Mouse (Mus musculus): ENCODE results near the gene Itgb2l. TPM values are rescaled to one million over a fixed set of nuclear protein-coding genes. Genes with fewer than 3 reads are reported as not detected.

Itgb2l gene
- polyA plus RNA-seq, 1 experiment from 2014 or later = 0.44 TPM

- no peaks in the 10 kb centered on the region for H3K36me3 ChIP-seq (ENCODE audit: inconsistent target)
- H3K79me2 ChIP-seq (ENCODE audit: inconsistent target) = no peaks in the 10 kb centered on the region
- no peak overlapping the region for H3K4me3 ChIP-seq (ENCODE audit: inconsistent target)
- no peak overlapping the region for H3K27ac ChIP-seq
- WGBS (ENCODE audit: missing documents) = 80% methylated on average over 9 of the region's 9 CpGs
Observed at GRCm38 (mm10) chr16:96396013-96396650, 47.3 kb downstream of the Itgb2l start.

GRCm38 (mm10) chr16:96395516-96395915 is 47.9 kb downstream of the Itgb2l start:
- Histone ChIP-seq H3K36me3 (ENCODE audit: inconsistent target) (no peaks in the 10 kb centered on the region), H3K27ac (no peak overlapping the region), H3K79me2 (ENCODE audit: inconsistent target) (no peaks in the 10 kb centered on the region), H3K4me3 (ENCODE audit: inconsistent target) (no peak overlapping the region)
- 87% methylated on average over 4 of the region's 4 CpGs for WGBS (ENCODE audit: missing documents)

- no peak overlapping the region for H3K4me3 ChIP-seq (ENCODE audit: inconsistent target)
- H3K36me3 ChIP-seq (ENCODE audit: inconsistent target) = no peaks in the 10 kb centered on the region
- H3K79me2 ChIP-seq (ENCODE audit: inconsistent target) = no peaks in the 10 kb centered on the region
- no peak overlapping the region for H3K27ac ChIP-seq
Observed at GRCm38 (mm10) chr16:96391070-96391469, 52.3 kb downstream of the Itgb2l start.

GRCm38 (mm10) chr16:96388481-96388880 is 54.9 kb downstream of the Itgb2l start:
- H3K36me3 ChIP-seq (ENCODE audit: inconsistent target) = no peaks in the 10 kb centered on the region
- no peak overlapping the region for H3K27ac ChIP-seq
- H3K4me3 ChIP-seq (ENCODE audit: inconsistent target) = no peak overlapping the region
- WGBS (ENCODE audit: missing documents) = 70% methylated on average over 5 of the region's 5 CpGs
- no peaks in the 10 kb centered on the region for H3K79me2 ChIP-seq (ENCODE audit: inconsistent target)

- 52% methylated on average over 6 of the region's 6 CpGs for WGBS (ENCODE audit: missing documents)
- Histone ChIP-seq H3K79me2 (ENCODE audit: inconsistent target) (no peaks in the 10 kb centered on the region), H3K36me3 (ENCODE audit: inconsistent target) (no peaks in the 10 kb centered on the region), H3K27ac (no peak overlapping the region), H3K4me3 (ENCODE audit: inconsistent target) (no peak overlapping the region)
Observed at GRCm38 (mm10) chr16:96387685-96388371, 55.6 kb downstream of the Itgb2l start.

GRCm38 (mm10) chr16:96384741-96385140 is 58.7 kb downstream of the Itgb2l start:
- no peaks in the 10 kb centered on the region for H3K79me2 ChIP-seq (ENCODE audit: inconsistent target)
- H3K4me3 ChIP-seq (ENCODE audit: inconsistent target) = no peak overlapping the region
- no peaks in the 10 kb centered on the region for H3K36me3 ChIP-seq (ENCODE audit: inconsistent target)
- no peak overlapping the region for H3K27ac ChIP-seq

GRCm38 (mm10) chr16:96382496-96383181 is 60.8 kb downstream of the Itgb2l start:
- Histone ChIP-seq H3K27ac (no peak overlapping the region), H3K36me3 (ENCODE audit: inconsistent target) (no peaks in the 10 kb centered on the region), H3K79me2 (ENCODE audit: inconsistent target) (no peaks in the 10 kb centered on the region), H3K4me3 (ENCODE audit: inconsistent target) (no peak overlapping the region)
- WGBS (ENCODE audit: missing documents) = 92% methylated on average over 5 of the region's 5 CpGs

- Histone ChIP-seq H3K4me3 (ENCODE audit: inconsistent target) (no peak overlapping the region), H3K27ac (no peak overlapping the region), H3K79me2 (ENCODE audit: inconsistent target) (no peaks in the 10 kb centered on the region), H3K36me3 (ENCODE audit: inconsistent target) (no peaks in the 10 kb centered on the region)
- whole genome bisulfite sequencing (ENCODE audit: missing documents) = 93% methylated on average over 12 of the region's 12 CpGs
Observed at GRCm38 (mm10) chr16:96381435-96381834, 62.0 kb downstream of the Itgb2l start.

- 95% methylated on average over 10 of the region's 10 CpGs for WGBS (ENCODE audit: missing documents)
- H3K79me2 ChIP-seq (ENCODE audit: inconsistent target) = no peaks in the 10 kb centered on the region
- H3K36me3 ChIP-seq (ENCODE audit: inconsistent target) = no peaks in the 10 kb centered on the region
- H3K27ac ChIP-seq = no peak overlapping the region
- no peak overlapping the region for H3K4me3 ChIP-seq (ENCODE audit: inconsistent target)
Observed at GRCm38 (mm10) chr16:96378111-96378510, 65.3 kb downstream of the Itgb2l start.

GRCm38 (mm10) chr16:96376342-96376741 is 67.1 kb downstream of the Itgb2l start:
- 14% methylated on average over 5 of the region's 7 CpGs for WGBS (ENCODE audit: missing documents)
- Histone ChIP-seq H3K79me2 (ENCODE audit: inconsistent target) (no peaks in the 10 kb centered on the region), H3K4me3 (ENCODE audit: inconsistent target) (no peak overlapping the region)

GRCm38 (mm10) chr16:96375538-96375937 is 67.9 kb downstream of the Itgb2l start:
- WGBS (ENCODE audit: missing documents) = 83% methylated on average over 7 of the region's 7 CpGs
- no peaks in the 10 kb centered on the region for H3K79me2 ChIP-seq (ENCODE audit: inconsistent target)
- H3K4me3 ChIP-seq (ENCODE audit: inconsistent target) = no peak overlapping the region
- no peak overlapping the region for H3K27ac ChIP-seq
- no peaks in the 10 kb centered on the region for H3K36me3 ChIP-seq (ENCODE audit: inconsistent target)

More at GRCm38 (mm10) chr16:96376342-96376741, 67.1 kb downstream of the Itgb2l start:
- Histone ChIP-seq H3K36me3 (ENCODE audit: inconsistent target) (no peaks in the 10 kb centered on the region), H3K27ac (no peak overlapping the region)

- H3K27ac ChIP-seq = no peak overlapping the region
- no peak overlapping the region for H3K4me3 ChIP-seq (ENCODE audit: inconsistent target)
- no peaks in the 10 kb centered on the region for H3K79me2 ChIP-seq (ENCODE audit: inconsistent target)
- H3K36me3 ChIP-seq (ENCODE audit: inconsistent target) = no peaks in the 10 kb centered on the region
- WGBS (ENCODE audit: missing documents) = 55% methylated on average over 8 of the region's 8 CpGs
Observed at GRCm38 (mm10) chr16:96372752-96373118, 70.7 kb downstream of the Itgb2l start.

All from macrophage (primary cell).